Mouse (Mus musculus): ENCODE measurements around the gene Axdnd1.

DNA sequence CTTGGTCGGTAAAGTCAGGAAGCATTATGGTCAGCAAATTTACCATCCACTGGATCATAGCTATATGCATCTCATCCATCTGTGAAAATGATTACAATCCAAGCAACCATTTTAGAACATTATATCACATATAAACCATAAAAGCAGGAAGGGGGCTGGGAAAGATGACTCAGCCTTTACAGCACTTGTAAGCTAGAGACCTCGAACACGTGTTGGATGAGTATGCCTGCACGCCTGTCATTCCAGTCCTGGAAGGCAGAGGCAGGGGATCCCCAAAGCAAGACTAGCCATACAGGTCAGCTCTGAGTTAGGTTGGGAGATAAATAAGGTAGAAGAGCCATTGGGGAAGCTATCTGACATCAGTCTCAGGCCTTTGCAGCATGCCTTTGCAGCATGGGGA lies 71.9 kb downstream of the Axdnd1 start:
- TF ChIP-seq MAFK (IDR thresholded peaks at IDR 0.05; ENCODE audit: insufficient read depth, low read depth, low read length) = no peak
- no peak for TF ChIP-seq CHD2 (IDR thresholded peaks at IDR 0.05; ENCODE audit: low read depth, low read length)
- TF ChIP-seq ZC3H11A (IDR thresholded peaks at IDR 0.05; ENCODE audit: borderline replicate concordance, low read depth, low read length) = no peak
- no peak for TF ChIP-seq HCFC1 (IDR thresholded peaks at IDR 0.05; ENCODE audit: borderline replicate concordance, insufficient read depth, low read length)
- TF ChIP-seq ZNF384 (IDR thresholded peaks at IDR 0.05; ENCODE audit: low read depth, low read length) = no peak
